Mouse (Mus musculus): ENCODE data around the gene Snrnp200. TPM values are rescaled to one million over a fixed set of nuclear protein-coding genes. Genes with fewer than 3 reads are reported as not detected.

Gene Snrnp200
- polyA plus RNA-seq, 2 experiments, result 27.5 to 28.1 TPM

DNA sequence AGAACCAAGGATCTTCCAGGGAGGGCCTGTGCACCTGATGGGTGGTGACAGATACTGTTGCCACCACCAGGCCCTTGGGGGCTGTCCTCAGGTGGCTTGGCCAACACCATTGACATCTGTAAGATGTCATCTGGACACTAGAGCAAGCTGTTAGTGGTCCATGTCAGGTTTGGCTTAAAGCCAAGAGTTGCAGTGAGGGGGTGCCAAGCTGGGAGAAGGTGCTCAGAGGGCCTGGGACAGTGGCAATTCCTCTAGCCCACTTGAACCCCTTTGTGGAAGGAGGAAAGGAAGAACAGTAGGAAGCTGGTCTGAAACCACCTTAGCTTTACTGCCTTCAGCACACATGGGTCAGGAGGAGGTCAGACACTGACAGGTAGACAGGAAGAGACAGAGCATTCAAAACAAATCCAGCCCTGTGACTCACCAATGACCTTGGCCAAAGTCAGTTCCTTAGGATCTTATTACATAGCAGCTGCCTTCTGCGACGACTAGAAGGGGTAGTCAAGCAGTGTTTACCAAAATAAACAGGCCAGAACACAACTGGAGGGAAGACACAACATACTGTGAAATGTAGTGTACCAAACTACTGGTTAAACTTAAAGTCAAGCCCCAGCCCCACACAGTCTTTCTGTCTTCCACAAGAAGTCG, 43.8 kb downstream of the Snrnp200 start:
- Histone ChIP-seq H3K4me2 (ENCODE audit: low read depth) (no peak overlapping the region), H3K4me3 (ENCODE audit: insufficient read depth in 1 of 2, low read depth in 2 of 2, low read length in 2 of 2) (no peak overlapping the region), H3K27ac (no peak overlapping the region), H3K4me1 (replicated peaks; ENCODE audit: control insufficient read depth in 2 of 2, insufficient read depth in 2 of 2, low read length in 1 of 2) (peaks cover 10 to 19% of the 10 kb centered on the region in 2 experiments), H3K36me3 (replicated peaks; ENCODE audit: control insufficient read depth, insufficient read depth, low read depth) (peaks cover 5% of the 10 kb centered on the region), H3K27me3 (ENCODE audit: control insufficient read depth, insufficient read depth, low read length) (no peaks in the 10 kb centered on the region), H3K9ac (replicated peaks) (no peak overlapping the region), H3K9me3 (ENCODE audit: control insufficient read depth, low read length) (no peaks in the 10 kb centered on the region)
- ATAC-seq (ENCODE audit: insufficient read depth) (no peak), DNase-seq (ENCODE audit: low read depth in 3 of 3, low spot score in 3 of 3) (no peak)
- no peak for TF ChIP-seq EP300 (IDR thresholded peaks at IDR 0.05; ENCODE audit: low read depth)
- TF ChIP-seq CTCF (IDR thresholded peaks at IDR 0.05; ENCODE audit: low read depth), result no peak
- 56% methylated on average over 3 of the region's 3 CpGs for WGBS (ENCODE audit: insufficient replicate concordance)

DNA sequence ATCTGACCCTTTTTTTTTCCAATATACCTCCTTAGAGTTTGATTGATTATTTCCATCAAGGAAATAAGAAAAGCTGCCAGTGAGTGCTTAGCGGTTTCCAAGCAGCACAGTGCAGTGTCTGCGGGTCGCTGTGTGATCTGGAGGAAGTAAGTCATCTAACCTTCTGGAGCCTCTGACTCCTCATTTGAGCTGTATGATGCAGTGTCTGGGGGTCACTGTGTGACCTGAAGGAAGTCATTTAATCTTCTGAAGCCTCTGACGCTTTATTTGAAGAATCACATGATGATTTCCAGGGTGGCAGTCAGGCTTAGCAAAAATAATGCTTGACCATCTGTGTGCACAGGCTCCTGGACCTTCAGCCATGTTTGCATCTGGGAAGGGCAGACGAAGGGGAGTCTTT, 44.6 kb downstream of the Snrnp200 start:
- 82% methylated on average over 5 of the region's 5 CpGs for WGBS (ENCODE audit: insufficient replicate concordance)
- Histone ChIP-seq H3K36me3 (replicated peaks; ENCODE audit: control insufficient read depth, insufficient read depth, low read depth) (peaks cover 10% of the 10 kb centered on the region), H3K9me3 (ENCODE audit: control insufficient read depth, low read length) (no peaks in the 10 kb centered on the region), H3K27me3 (ENCODE audit: control insufficient read depth, insufficient read depth, low read length) (no peaks in the 10 kb centered on the region), H3K4me3 (ENCODE audit: insufficient read depth in 1 of 2, low read depth in 2 of 2, low read length in 2 of 2) (no peak overlapping the region), H3K4me1 (replicated peaks; ENCODE audit: control insufficient read depth in 2 of 2, insufficient read depth in 2 of 2, low read length in 1 of 2) (peaks cover 10 to 19% of the 10 kb centered on the region in 2 experiments), H3K27ac (no peak overlapping the region), H3K9ac (replicated peaks) (no peak overlapping the region), H3K4me2 (ENCODE audit: low read depth) (no peak overlapping the region)
- DNase-seq (ENCODE audit: low read depth in 3 of 3, low spot score in 3 of 3), result no peak
- ATAC-seq (ENCODE audit: insufficient read depth), result no peak
- TF ChIP-seq EP300 (IDR thresholded peaks at IDR 0.05; ENCODE audit: low read depth) (no peak), CTCF (IDR thresholded peaks at IDR 0.05; ENCODE audit: low read depth) (no peak)

DNA sequence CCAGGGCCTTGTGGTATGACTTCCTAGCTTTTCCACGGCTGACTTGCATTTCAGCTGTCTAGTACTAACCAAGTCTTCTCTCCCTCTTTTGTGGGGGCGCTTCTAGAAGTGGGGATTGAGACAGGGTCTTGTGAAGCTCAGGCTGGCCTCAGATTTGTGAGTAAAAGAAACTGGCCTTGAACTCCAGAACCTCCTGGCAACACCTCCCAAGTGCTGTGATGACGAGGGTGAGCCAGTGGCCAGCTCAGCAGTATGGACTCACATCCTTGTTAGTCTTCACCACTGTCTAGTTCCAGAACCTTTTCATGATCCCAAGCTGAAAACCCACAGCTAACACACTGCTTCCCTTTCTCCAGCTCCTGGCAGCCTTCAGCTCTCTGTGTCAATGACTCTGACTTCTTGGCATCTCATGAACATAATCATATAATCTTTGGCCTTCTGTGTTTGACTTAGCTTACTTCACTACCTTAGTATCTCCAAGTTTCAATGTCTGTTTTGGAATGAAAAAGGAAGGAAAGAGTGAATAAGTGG, 46.5 kb downstream of the Snrnp200 start:
- ATAC-seq (ENCODE audit: insufficient read depth) (no peak), DNase-seq (ENCODE audit: low read depth in 3 of 3, low spot score in 3 of 3) (no peak)
- Histone ChIP-seq H3K9me3 (ENCODE audit: control insufficient read depth, low read length) (no peaks in the 10 kb centered on the region), H3K4me1 (replicated peaks; ENCODE audit: control insufficient read depth in 2 of 2, insufficient read depth in 2 of 2, low read length in 1 of 2) (peaks cover 6 to 11% of the 10 kb centered on the region in 2 experiments), H3K27ac (no peak overlapping the region), H3K4me2 (ENCODE audit: low read depth) (no peak overlapping the region), H3K27me3 (ENCODE audit: control insufficient read depth, insufficient read depth, low read length) (no peaks in the 10 kb centered on the region), H3K36me3 (replicated peaks; ENCODE audit: control insufficient read depth, insufficient read depth, low read depth) (peaks cover 19% of the 10 kb centered on the region), H3K9ac (replicated peaks) (no peak overlapping the region), H3K4me3 (ENCODE audit: insufficient read depth in 1 of 2, low read depth in 2 of 2, low read length in 2 of 2) (no peak overlapping the region)
- no peak for TF ChIP-seq CTCF (IDR thresholded peaks at IDR 0.05; ENCODE audit: low read depth)
- no peak for TF ChIP-seq EP300 (IDR thresholded peaks at IDR 0.05; ENCODE audit: low read depth)
- 63% methylated on average over 3 of the region's 3 CpGs for whole genome bisulfite sequencing (ENCODE audit: insufficient replicate concordance)

DNA sequence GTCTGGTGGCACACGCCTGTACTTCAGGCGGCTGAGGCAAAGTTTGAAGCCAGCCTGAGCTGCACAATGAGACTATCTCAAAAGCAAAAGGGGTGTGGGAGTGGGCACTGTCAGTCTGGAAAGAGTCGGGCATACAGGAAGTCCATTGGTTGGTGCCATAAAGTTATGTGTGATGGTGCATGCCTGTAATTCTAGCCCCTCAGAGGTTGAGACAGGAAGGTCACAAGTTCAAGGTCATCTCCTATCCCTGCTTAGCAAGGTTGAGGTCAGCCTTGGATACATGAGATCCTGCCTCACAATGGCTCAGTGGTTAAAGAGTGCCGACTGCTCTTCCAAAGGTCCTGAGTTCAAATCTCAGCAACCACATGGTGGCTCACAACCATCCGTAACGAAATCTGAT, 47.1 kb downstream of the Snrnp200 start:
- TF ChIP-seq CTCF (IDR thresholded peaks at IDR 0.05; ENCODE audit: low read depth), result no peak
- TF ChIP-seq EP300 (IDR thresholded peaks at IDR 0.05; ENCODE audit: low read depth), result no peak
- Histone ChIP-seq H3K27me3 (ENCODE audit: control insufficient read depth, insufficient read depth, low read length) (no peaks in the 10 kb centered on the region), H3K9me3 (ENCODE audit: control insufficient read depth, low read length) (no peaks in the 10 kb centered on the region), H3K4me1 (replicated peaks; ENCODE audit: control insufficient read depth in 2 of 2, insufficient read depth in 2 of 2, low read length in 1 of 2) (peaks cover 3 to 5% of the 10 kb centered on the region in 2 experiments), H3K36me3 (replicated peaks; ENCODE audit: control insufficient read depth, insufficient read depth, low read depth) (peaks cover 19% of the 10 kb centered on the region), H3K27ac (no peak overlapping the region), H3K4me3 (ENCODE audit: insufficient read depth in 1 of 2, low read depth in 2 of 2, low read length in 2 of 2) (no peak overlapping the region), H3K9ac (replicated peaks) (no peak overlapping the region), H3K4me2 (ENCODE audit: low read depth) (no peak overlapping the region)
- 69% methylated on average over 6 of the region's 6 CpGs for WGBS (ENCODE audit: insufficient replicate concordance)
- ATAC-seq (ENCODE audit: insufficient read depth) (no peak), DNase-seq (ENCODE audit: low read depth in 3 of 3, low spot score in 3 of 3) (no peak)

DNA sequence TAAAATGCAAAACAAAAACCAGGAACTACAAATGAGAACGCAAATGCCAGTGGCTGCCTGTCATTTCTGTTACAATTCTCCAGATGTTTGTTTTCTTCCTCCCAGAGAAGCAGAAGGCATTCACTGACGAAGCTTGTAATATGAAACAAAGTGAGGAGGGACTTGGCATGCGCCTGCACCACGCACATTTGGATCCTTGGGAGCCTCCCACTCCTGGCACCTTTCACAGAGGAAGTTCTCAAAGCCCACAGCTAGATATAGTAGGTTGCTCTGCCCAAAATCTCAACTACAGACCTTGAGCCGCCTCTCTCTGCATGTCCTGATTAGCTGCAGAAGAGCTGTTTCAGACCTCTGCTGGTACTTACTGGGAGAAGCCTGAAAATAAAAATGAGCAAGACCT, 51.2 kb downstream of the Snrnp200 start:
- Histone ChIP-seq H3K4me2 (ENCODE audit: low read depth) (no peak overlapping the region), H3K36me3 (replicated peaks; ENCODE audit: control insufficient read depth, insufficient read depth, low read depth) (peaks cover 17% of the 10 kb centered on the region), H3K9me3 (ENCODE audit: control insufficient read depth, low read length) (no peaks in the 10 kb centered on the region), H3K9ac (replicated peaks) (no peak overlapping the region), H3K27ac (no peak overlapping the region), H3K4me1 (replicated peaks; ENCODE audit: control insufficient read depth in 2 of 2, insufficient read depth in 2 of 2, low read length in 1 of 2) (no peaks in the 10 kb centered on the region; a peak in 1 of 4 replicates), H3K27me3 (ENCODE audit: control insufficient read depth, insufficient read depth, low read length) (no peaks in the 10 kb centered on the region), H3K4me3 (ENCODE audit: insufficient read depth in 1 of 2, low read depth in 2 of 2, low read length in 2 of 2) (no peak overlapping the region)
- TF ChIP-seq EP300 (IDR thresholded peaks at IDR 0.05; ENCODE audit: low read depth) (no peak), CTCF (IDR thresholded peaks at IDR 0.05; ENCODE audit: low read depth) (no peak)
- WGBS (ENCODE audit: insufficient replicate concordance), result 82% methylated on average over 5 of the region's 5 CpGs
- no peak for DNase-seq (ENCODE audit: low read depth in 3 of 3, low spot score in 3 of 3)
- no peak for ATAC-seq (ENCODE audit: insufficient read depth)

Measured in liver, embryonic 14.5 days (tissue).